Mouse (Mus musculus) thymus, adult 2 months (tissue): Measurements from ENCODE around the gene Gdf11. TPM values are rescaled to one million over a fixed set of nuclear protein-coding genes. Genes with fewer than 3 reads are reported as not detected.

Experiments
- DNase-seq: peaks from one replicate; pipeline ENCODE4 v3.0.0; 2021
- H3K27ac ChIP-seq: fragments of 200-500 bp; 2 replicates; pipeline ENCODE4 v1.5.1; 2012; ENCODE audit warnings: low read length, control low read depth; ENCODE audit not compliant: control insufficient read depth, insufficient read depth
- H3K27me3 ChIP-seq: fragments of 200-500 bp; 2 replicates; pipeline ENCODE4 v1.6.1; 2012; ENCODE audit warnings: mild to moderate bottlenecking, low read length, moderate library complexity, mixed read lengths; ENCODE audit not compliant: control insufficient read depth, insufficient read depth
- H3K36me3 ChIP-seq: fragments of 200-500 bp; 2 replicates; pipeline ENCODE4 v1.6.1; 2012; ENCODE audit warnings: mild to moderate bottlenecking, low read length, moderate library complexity; ENCODE audit not compliant: control insufficient read depth, insufficient read depth
- H3K4me1 ChIP-seq: fragments of 200-500 bp; replicated peaks from 2 replicates; pipeline ENCODE4 v1.6.1; 2012; ENCODE audit warnings: low read length; ENCODE audit not compliant: control insufficient read depth, insufficient read depth
- H3K4me3 ChIP-seq: fragments of 200-500 bp; 2 replicates; pipeline ENCODE4 v1.5.1; 2012; ENCODE audit warnings: mild to moderate bottlenecking, low read length, control low read depth, moderate library complexity; ENCODE audit not compliant: control insufficient read depth, insufficient read depth
- CTCF ChIP-seq: fragments of 200-500 bp; IDR thresholded peaks from 2 replicates; pipeline ENCODE4 v1.5.1; 2012; ENCODE audit warnings: mild to moderate bottlenecking, control low read depth, low read length, moderate library complexity, borderline replicate concordance; ENCODE audit not compliant: control insufficient read depth, poor library complexity, insufficient read depth; ENCODE audit errors: extremely low read depth
- POLR2A ChIP-seq: fragments of 200-500 bp; IDR thresholded peaks from 2 replicates; pipeline ENCODE4 v1.6.1; 2012; ENCODE audit warnings: mild to moderate bottlenecking, low read length, control low read depth, moderate library complexity; ENCODE audit not compliant: control insufficient read depth, poor library complexity, insufficient read depth; ENCODE audit errors: extremely low read depth
- WGBS: fragments of 180-500 bp; shearing (Covaris S2); methylation state at CpG from one replicate; pipeline ENCODE4 v1.1.7; 2018; 5-methylcytosine and 5-hydroxymethylcytosine counted together
- polyA plus RNA-seq: library from polyadenylated mRNA; depleted of rRNA; stranded (reverse); fragments of >200 nt; gene quantifications from 2 replicates; pipeline ENCODE4 v1.2.3, GENCODE M21; 2012

Gdf11 gene
- polyA plus RNA-seq, 1 experiment: 5.8 TPM

GRCm38 (mm10) chr10:128861176-128861575 is 30.3 kb downstream of the Gdf11 start:
- DNase-seq: no peak
- H3K36me3 ChIP-seq: peaks cover 47% of the 10 kb centered on the region

GRCm38 (mm10) chr10:128850339-128850738 is 41.2 kb downstream of the Gdf11 start:
- Histone ChIP-seq H3K4me1 (no peaks in the 10 kb centered on the region), H3K27ac (no peak overlapping the region), H3K36me3 (peaks cover 56% of the 10 kb centered on the region), H3K27me3 (no peaks in the 10 kb centered on the region), H3K4me3 (no peak overlapping the region)
- TF ChIP-seq POLR2A (no peak), CTCF (no peak)
- no peak for DNase-seq
- 81% methylated on average over 3 of the region's 3 CpGs for WGBS

More at GRCm38 (mm10) chr10:128861176-128861575, 30.3 kb downstream of the Gdf11 start:
- Histone ChIP-seq H3K4me1 (no peaks in the 10 kb centered on the region), H3K27me3 (no peaks in the 10 kb centered on the region), H3K27ac (no peak overlapping the region), H3K4me3 (no peak overlapping the region)
- TF ChIP-seq POLR2A (no peak), CTCF (no peak)

GRCm38 (mm10) chr10:128848426-128848825 is 43.1 kb downstream of the Gdf11 start:
- H3K4me3 ChIP-seq: no peak overlapping the region
- no peak for DNase-seq
- TF ChIP-seq CTCF: no peak
- no peak for TF ChIP-seq POLR2A
- H3K27me3 ChIP-seq: no peaks in the 10 kb centered on the region
- H3K4me1 ChIP-seq: no peaks in the 10 kb centered on the region
- no peak overlapping the region for H3K27ac ChIP-seq
- WGBS: 90% methylated on average over 2 of the region's 2 CpGs
- peaks cover 51% of the 10 kb centered on the region for H3K36me3 ChIP-seq

GRCm38 (mm10) chr10:128846664-128847063 is 44.9 kb downstream of the Gdf11 start:
- no peak for DNase-seq
- peaks cover 57% of the 10 kb centered on the region for H3K36me3 ChIP-seq
- no peaks in the 10 kb centered on the region for H3K27me3 ChIP-seq
- H3K4me3 ChIP-seq: no peak overlapping the region
- no peak for TF ChIP-seq CTCF
- no peak for TF ChIP-seq POLR2A
- 98% methylated on average over 4 of the region's 4 CpGs for WGBS
- H3K27ac ChIP-seq: no peak overlapping the region
- no peaks in the 10 kb centered on the region for H3K4me1 ChIP-seq

- 94% methylated on average over 2 of the region's 2 CpGs for WGBS
- Histone ChIP-seq H3K27ac (no peak overlapping the region), H3K36me3 (peaks cover 62% of the 10 kb centered on the region), H3K4me1 (no peaks in the 10 kb centered on the region), H3K4me3 (no peak overlapping the region), H3K27me3 (no peaks in the 10 kb centered on the region)
- TF ChIP-seq POLR2A (no peak), CTCF (no peak)
- DNase-seq: no peak
Observed at GRCm38 (mm10) chr10:128845516-128845915, 46.0 kb downstream of the Gdf11 start.

- no peak for DNase-seq
- 99% methylated on average over 5 of the region's 5 CpGs for WGBS
- no peak overlapping the region for H3K4me3 ChIP-seq
- no peaks in the 10 kb centered on the region for H3K27me3 ChIP-seq
- peaks cover 58% of the 10 kb centered on the region for H3K36me3 ChIP-seq
- no peaks in the 10 kb centered on the region for H3K4me1 ChIP-seq
- no peak for TF ChIP-seq CTCF
- H3K27ac ChIP-seq: no peak overlapping the region
Observed at GRCm38 (mm10) chr10:128843260-128843659, 48.3 kb downstream of the Gdf11 start.

GRCm38 (mm10) chr10:128840612-128841011 is 50.9 kb downstream of the Gdf11 start:
- H3K27me3 ChIP-seq: no peaks in the 10 kb centered on the region

More at GRCm38 (mm10) chr10:128840612-128841011, 50.9 kb downstream of the Gdf11 start:
- Histone ChIP-seq H3K4me1 (no peaks in the 10 kb centered on the region), H3K27ac (no peak overlapping the region), H3K36me3 (peaks cover 60% of the 10 kb centered on the region), H3K4me3 (no peak overlapping the region)
- no peak for TF ChIP-seq CTCF
- TF ChIP-seq POLR2A: no peak
- no peak for DNase-seq
